Mouse (Mus musculus): ENCODE measurements around the gene Brd3. TPM values are rescaled to one million over a fixed set of nuclear protein-coding genes. Genes with fewer than 3 reads are reported as not detected.
A peak's percentile ranks its signal among the peaks of the same experiment; 100 is the strongest.

Brd3 gene
- total RNA-seq, 4 experiments from 2014 or later = 40.6 to 47.9 (median 46.6) TPM

DNA sequence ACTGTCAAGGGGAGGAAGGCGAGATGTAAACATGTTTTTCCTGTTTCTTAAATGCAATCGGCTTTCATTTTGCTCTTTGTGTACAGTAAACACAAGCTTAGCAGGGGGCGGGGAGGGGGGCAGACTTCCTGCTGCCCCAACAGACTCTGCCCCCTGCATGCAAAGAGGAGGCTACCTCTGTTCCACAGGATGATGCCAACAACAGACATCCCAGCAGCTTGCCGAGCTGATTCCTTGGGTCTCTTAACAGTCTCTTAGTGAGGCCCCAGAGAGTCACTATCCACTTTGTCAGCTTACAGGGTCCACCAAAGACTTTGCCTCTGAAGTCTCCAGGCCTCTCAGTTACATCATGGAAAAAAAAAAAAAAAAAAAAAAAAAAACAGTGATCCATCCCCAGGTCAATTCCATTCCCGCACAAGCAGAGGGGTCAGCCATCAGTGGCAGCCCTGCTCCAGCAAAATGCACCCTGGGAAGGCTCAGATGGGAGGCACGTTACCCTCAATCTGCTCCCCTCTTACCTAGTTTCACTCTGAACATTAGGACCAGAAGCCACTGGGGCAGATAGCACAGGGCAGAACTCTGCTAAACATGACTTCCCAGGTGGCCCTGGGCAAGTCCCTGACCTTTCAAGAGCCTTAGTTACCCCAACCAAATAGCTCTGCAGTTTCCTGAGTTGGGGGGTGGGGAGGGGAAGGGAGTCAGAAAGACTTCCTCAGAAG, 102.9 kb downstream of the Brd3 start:
- no peak for DNase-seq (ENCODE audit: low spot score in 2 of 2)

- no peak for DNase-seq (ENCODE audit: low spot score in 2 of 2)
These were observed 105.9 kb downstream of the Brd3 start for GRCm38 (mm10) chr2:27401544-27401943.

DNA sequence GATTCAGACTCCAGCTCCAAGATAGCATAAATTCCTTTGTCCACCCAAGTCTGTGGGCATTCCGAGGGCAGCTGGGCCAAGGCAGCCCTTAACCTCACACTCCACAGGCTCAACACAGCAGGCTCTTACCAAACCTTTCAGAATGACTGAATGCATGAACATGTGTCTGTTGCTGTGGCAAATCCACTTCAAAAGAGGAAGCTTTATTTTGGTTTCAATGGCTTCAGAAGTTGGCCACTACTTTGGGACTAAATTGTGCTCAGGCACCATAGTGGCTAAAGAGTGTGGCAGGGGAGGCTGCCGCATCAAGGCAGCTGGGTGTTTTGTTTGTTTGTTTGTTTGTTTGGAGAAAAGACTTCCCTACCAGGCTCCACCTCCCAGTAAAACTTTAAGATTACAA, 107.4 kb downstream of the Brd3 start:
- DNase-seq (ENCODE audit: low spot score in 2 of 2) = no peak

DNA sequence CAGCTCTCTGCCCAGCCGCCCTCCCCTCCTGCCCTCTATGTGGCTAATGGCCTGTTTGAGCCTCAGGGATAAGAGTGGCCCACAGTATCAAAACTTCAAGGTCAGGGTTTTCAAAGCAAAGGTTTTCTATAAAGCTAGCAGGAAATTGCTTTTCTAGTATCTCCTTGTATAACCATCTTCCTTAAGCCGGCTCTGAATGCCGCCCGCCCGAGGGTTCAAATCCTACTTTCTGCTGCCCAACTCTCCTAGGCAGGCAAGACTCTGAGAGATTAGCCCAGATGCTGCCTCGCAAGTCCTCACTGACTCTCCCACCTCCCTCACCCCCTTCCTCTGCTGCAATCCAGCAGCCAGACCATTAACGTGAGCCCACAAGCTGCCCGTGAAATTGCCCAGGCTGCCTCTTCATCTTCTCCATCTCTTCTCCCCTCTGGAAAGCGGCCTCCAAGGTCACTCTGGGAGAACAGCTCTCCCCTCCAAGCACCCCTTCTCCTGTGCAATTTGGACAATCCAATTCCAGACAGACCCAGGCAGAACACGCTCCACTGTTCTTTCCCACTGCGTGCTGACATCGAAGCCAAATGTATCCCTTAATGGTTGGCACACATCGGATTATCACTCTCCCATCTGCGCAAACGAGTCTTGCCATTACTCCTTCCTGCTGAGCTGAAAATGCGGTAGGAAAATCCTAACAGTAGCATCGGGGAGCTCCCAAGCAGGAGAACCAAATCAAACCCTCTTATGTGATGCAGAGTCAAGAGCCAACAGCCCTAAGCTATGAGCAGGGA, 110.6 kb downstream of the Brd3 start:
- DNase-seq (ENCODE audit: low spot score in 2 of 2) = peak in 1 of 2 experiments; percentile 40

Small RNAs within 50 kb of the gene (microRNA-seq; reads per million reads assigned to microRNA genes)
- 0 reads per million in 2 experiments for gene Gm24049
- 0 reads per million in 2 experiments for gene Mir7578

Other genes with a start within 250 kb of the Brd3 start
- gene Vav2, start 80.6 kb downstream of the Brd3 start, total RNA-seq (2022) = 10 to 100 TPM in 3 of 4 experiments, 1 to 10 TPM in 1; 9.1 to 12.9 (median 11.8) TPM
- gene Brd3os, start 65.3 kb downstream of the Brd3 start, total RNA-seq (2022) = 10 to 100 TPM; 23.5 to 28.6 (median 27.9) TPM
- 10 to 100 TPM; 25.7 to 29.8 (median 27.9) TPM for gene Wdr5, start 7.5 kb upstream of the Brd3 start, total RNA-seq (2022)
- 10 to 100 TPM; 31.6 to 33.9 (median 32.9) TPM for gene Rxra, start 168.8 kb upstream of the Brd3 start, total RNA-seq (2022)

All from layer of hippocampus, adult 8-10 months (tissue).